Mouse (Mus musculus) heart, adult 8-10 months (tissue): ENCODE measurements at regions not wholly inside any gene's neighbourhood (a gene's known extent, or its start where the extent isn't known, plus 50 kb on each side); places are given as distances from the start of the nearest gene placed in this dataset.
"Not testable (repeated sequence)": the region's sequence is repeated elsewhere in the genome, so short reads cannot be mapped to it uniquely, and the experiment has no call there.

Experiments used
- DNase-seq: peaks from one replicate; pipeline ENCODE4 v3.0.0; 2022; ENCODE audit warnings: low spot score

DNA sequence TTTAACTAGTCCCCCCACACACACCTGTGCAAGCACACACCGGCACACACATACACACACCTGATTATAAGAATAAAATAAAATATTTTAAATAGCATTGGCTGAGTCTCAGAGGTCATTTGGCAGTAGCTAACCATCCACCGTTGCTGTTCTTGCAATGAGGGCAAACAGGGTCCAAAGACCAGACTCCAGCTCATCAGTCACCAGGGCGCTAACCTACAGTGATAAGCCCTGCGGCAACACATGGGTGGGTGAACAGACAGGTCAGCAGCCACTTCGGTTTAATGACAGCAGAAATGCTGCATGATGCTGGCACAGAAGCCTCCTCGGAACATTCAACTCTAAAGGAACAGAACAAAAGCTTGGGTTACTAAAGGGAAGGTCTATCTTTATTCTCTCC is 54.9 kb downstream of the Tas2r134 start:
- DNase-seq: no peak

DNA sequence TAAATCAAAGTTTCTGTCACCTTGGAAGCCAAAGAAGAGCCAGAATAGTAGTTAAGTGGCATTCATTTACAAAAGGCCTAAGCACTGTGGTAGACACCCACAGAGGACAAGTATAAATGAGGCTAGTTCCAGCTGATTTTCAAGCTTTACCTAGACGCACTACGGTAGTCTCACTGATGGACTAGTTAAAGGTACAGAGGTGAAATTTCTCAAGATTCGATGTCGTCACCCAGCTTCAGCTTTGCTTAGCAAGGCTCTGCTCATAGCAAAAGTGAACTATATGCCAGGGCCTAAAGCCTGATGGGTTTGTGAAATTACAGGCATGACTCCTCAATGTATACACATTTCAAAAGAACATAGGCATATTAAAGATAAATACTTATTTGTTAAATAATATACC is 55.4 kb downstream of the Tas2r134 start:
- DNase-seq: no peak

DNA sequence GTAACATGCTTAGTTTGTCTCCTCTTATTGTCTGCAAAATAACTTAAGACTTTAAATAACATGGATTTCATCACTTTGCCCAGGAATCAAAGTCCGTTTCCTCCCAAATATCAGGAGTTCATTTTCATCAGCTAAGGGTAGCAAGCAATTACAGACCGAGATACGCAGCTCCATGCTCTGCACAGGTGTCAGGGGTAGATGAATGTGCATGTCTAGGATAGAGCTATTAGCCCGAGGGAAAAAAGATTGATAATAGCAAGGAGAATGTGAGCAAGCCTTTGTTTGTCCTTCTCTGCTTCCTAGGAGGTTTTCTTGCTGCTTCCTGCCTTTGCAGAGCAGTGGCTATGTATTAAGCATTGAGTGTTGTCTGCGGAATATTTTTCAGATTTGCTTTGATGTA is 77.8 kb downstream of the Tas2r134 start:
- DNase-seq: no peak

DNA sequence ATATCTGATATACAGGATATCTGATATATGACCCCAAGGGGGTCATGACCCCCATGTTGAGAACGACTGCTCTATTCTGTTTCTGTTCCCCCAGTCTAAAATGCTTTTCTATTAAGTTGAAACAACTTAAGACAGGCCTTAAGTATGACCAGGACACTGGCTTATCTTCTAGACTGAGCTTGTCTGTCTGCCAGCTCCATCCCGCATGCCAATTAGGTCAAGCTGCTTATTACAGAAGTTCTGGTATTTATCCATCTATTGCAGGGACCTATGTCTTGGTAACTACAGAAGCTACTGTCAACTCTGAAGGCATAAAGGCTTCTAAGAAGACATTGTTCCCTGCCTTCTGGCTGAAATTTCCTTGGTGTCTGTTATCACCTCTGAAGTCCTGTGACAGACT is 81.4 kb downstream of the Tas2r134 start:
- peak; percentile 25 for DNase-seq

DNA sequence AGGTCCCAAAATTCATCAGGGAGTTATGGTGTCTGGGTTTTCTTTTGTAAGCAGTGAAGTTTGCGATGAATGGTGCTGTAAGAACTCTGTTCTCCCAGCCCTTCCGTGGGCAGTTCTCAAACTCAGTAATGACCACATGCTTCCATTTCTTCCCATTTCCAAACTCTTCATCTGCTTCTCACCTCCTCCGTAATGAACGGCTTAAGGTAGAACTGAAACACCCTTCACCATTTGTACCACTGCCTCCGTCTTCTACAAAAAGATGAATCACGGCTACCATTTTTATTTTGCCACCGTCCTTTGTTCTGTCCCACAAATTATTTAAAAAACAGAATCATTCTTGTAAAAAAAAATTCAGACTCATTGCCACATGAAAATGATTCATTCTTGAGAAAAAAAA is 85.3 kb downstream of the Tas2r134 start:
- no peak for DNase-seq

DNA sequence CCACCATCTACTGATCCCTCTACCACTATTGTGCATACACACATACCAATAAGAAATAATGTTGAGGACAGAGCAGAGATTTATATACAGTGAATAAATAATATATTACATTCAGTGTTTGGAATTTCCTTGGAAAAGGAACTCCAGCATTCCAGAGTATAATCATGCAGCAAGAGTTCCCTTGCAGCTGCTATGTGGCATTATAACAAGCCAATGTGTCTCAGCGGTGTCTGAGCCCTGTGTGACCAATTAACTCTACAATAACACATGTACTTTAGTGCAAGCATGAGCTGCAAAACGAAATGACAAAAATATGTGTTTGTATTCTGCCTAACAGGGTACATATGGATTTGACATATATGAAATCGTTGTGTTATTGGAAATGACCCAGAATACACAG is 103.5 kb downstream of the Tas2r134 start:
- no peak for DNase-seq

DNA sequence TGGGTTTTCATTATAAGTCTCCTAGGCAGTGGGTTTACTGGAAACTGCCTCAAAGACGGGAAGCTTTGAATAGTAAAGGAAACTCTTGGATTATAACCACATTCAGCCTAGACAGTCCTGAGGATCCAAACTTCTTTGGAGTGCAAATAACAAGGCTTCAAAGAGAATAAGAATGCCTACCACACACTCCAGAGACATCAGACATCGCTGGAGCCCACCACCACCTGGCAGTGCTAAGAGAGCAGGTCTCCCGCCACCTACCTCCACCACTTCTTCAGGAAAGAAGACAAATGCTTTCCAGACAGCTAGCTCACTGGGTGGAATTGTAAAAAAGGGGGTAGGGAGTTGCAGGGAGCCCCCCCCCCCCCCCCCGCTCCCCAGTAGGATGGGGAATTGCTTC is 104.4 kb downstream of the Tas2r134 start:
- DNase-seq: no peak

DNA sequence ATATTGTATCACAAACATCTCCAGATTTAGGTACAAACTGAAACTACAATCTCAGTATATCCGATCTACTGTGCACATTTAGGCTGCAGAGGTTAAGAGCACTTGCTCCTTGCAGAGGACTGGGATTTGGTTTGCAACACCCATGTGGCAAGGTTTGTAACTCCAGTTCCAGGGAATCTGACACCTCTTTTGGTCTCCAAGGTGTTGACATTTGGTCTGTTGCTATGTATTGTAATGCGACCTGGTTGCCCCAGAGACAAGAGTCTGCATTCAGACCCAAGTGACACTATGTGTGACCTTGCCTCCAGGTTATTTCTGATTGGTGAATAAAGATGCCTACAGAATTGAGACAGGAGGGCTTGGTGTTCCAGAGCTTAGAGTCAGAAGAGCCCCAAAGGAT is 105.0 kb downstream of the Tas2r134 start:
- no peak for DNase-seq

DNA sequence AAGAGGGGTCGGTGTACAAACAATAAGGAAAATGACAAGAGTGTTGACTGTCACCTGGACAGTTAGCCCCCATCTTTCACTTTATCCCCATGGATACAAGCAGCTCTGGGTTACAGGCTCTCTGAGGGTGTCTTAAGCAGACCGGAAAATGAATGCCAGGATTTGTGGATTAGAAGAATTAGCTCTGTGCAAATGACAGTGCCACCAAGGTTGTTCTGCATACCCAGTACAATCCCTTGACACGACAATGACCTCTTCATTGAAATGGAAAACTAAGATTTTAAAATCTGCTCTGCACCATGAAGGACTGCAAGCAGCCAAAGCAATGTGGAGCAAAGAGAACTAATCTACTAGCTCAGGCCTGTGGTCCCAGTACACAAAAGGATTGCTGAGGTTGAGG is 105.9 kb downstream of the Tas2r134 start:
- no peak for DNase-seq

DNA sequence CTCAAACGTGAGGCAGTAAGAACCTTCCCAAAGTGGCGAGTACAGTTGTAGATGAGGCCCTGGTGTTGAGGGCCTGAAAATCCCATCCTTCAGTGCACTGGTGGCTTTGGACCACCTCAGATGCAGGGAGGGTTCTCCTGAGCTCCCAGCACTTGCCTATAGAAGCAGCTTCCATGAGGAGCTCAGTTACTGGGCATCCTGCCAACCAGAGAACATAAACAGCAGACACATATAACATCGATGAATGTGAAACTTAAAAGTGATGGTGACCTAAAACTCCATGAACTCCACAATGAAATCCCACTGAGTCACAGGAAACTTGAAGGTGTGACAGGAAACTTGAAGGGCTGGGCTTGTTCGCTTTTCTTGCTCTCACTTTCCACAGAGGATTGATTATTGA is 109.1 kb downstream of the Tas2r134 start:
- DNase-seq: no peak

DNA sequence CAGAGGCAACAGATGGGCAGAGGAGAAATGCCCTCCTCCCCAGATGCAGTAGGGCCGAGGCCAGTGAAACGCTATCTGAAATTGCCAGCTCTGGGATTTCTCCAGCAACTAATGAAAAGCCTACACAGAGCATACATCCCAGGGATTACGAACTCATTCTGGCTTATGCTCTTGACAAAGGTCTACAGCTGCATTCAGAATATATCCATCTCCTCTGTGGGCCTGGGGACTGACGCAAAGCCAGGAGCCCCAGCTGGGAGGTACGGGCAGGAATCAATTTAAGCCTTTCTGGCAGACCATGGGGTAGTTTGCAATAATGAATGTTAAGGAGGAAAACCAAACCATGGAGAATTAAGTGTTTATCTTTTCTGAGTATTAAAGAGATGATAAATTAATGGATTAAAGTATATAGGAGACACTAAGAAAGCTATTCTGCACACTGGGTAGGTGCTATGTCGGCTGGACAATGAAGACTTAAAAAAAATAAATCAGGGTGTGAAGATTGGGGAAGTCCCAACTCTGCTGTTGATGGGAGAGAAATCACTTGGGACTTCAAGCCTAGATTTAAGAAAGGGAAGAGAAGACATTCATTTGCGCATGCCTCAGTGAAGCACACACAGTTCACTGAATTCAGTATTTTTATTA is 120.5 kb downstream of the Tas2r134 start:
- DNase-seq: no peak

DNA sequence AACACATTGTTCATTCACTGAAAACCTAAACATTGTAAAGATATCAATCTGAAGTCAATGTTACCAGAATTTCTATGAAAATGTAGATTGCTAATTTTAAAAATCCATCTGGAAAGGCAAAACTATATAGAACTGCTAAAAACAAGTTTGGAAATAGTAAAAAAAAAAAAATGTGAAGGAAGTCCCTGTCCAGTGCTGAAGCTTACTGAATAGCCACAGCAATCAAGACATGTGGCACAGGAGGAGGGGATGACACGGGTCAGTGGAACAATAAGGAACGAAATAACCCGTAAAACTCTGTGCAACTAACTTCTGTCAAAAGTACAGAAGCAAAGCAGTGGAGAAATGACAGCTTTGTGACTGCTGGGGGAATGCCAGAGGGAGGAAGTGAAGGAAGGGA is 121.9 kb downstream of the Tas2r134 start:
- DNase-seq: no peak

DNA sequence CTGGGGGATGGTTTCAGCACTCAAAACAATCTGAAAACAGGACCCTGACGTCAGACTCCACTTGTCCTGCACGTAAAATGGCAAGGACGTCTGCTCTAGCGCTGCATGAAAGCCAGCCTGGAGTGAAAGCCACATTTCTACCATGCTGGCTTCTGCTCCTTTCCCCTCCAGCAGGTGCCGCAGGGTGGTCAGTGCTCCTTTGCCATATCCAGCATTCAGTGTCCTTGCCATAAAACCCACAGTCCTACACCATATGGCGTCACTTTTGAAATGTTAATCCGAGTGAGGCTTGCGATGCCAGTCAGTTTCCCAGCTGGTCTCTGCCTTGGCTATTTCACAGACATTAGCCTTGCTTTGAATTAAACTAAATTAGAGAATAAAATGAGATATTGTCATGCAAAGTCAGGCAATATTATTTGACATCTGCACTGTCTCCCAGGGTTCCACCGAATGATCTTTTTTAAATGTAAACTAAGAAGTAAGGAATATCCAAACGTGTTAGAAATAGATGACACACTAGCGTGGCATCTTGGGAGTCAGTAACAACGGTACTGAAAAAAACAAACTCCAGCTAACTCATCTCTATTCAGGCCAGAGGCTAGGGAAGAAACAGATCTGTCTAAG is 125.7 kb downstream of the Tas2r134 start:
- no peak for DNase-seq

DNA sequence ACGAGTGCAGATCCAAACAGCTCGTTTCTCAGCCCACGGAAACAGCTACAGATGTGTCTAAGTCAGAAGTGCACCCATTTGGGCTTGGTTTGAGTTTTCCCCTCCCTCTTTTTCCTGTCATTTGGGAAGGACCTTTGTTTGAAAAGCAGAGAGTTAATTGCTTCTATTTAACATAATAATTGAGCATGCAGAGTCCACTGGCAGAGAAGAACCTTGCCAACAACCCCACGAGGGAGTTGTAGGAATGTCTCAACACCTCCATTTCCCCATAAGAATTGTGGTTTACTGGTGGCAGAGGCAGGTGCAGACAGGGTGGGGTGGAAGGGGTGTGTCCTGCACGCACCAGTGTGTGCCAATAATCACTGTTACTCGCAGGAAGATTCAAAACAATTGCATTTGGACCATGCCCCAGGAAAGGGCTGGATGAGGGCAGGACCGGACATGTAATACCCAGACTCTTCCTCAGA is 126.3 kb downstream of the Tas2r134 start:
- DNase-seq: no peak

DNA sequence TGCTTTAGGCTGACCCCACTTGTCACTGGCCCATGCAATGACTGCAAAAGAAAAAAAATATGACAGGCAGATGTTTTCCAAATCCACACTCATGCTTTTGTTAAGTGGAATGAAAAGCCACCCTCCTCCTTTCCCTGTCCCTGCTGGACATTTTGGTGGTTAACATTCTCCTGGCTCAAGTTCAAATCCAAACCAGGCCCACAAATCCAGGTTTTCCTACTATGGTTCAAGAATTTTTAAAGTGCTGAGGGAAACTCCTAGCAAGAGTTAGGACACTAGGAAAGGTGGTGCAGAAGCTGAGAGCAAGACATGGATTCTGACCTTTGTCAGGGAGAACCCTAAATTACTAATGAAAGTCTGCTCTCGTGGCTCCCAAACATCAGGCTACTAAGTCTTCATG is 130.1 kb downstream of the Tas2r134 start:
- no peak for DNase-seq

DNA sequence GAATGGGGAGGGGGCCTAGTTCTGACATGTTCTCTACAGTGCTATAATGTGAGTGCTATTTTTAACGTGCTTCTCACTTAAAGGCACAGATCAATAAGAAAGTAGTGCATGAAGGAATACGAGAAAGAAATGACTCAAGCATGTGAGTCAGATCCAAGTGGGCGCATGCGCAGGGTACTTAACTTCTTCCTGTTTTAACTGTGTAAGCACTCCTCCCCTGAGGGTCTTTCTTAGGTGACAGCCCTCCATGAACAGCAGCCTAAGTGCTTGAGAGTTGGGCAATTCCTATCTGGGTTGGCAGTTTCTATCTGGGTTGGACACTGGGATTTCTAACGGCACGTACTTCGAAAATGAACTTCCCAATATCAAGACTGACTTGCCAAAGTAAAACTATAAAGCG is 130.8 kb downstream of the Tas2r134 start:
- no peak for DNase-seq

DNA sequence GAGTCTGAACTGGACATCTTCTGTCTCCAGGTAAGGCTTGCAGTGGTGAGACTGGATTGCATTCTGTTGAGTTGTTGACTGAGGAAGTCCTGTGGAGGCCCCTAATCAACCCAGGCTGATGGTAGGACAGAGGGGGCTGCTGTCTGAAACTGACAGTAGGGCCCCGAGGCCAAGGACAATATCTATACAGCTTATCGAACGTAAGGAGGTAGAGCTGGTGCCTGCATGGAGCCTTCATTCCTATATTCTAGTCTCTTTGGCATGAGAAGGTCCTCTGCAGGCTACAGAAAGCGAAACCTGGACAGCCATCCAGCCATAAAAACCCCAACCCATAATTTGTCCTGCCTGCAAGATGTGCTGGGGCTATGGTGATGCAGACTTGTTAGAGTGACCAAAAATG is 135.6 kb downstream of the Tas2r134 start:
- DNase-seq: no peak

DNA sequence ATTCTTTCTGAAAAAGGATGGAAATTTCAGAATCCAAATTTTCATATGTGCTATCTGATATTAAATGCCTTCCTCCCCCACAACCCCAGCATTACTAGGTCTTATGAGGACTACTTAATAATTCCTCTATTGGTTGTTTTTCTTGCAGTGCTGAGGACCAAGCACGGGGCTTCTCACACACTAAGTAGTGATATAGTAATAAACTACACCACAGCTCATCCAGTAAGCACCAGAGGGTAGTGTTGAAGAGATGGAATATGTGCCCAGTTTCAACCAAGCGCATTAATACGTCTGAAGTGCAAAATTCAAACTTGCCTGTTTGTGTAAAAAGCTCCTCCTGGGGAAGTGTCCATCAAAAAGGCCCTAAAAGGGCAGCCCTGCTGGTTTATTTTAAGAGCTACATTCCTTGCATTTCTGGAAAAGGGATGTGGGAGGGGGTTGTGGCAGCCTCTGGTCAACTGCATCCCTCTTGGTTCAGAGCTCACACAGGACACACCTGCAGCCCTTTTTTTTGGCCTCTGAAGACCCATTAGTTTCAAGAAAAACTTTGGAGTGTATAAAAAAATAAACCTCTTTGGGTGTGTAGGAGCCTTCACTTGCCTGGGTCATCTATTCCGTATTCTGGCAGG is 140.3 kb downstream of the Tas2r134 start:
- no peak for DNase-seq

DNA sequence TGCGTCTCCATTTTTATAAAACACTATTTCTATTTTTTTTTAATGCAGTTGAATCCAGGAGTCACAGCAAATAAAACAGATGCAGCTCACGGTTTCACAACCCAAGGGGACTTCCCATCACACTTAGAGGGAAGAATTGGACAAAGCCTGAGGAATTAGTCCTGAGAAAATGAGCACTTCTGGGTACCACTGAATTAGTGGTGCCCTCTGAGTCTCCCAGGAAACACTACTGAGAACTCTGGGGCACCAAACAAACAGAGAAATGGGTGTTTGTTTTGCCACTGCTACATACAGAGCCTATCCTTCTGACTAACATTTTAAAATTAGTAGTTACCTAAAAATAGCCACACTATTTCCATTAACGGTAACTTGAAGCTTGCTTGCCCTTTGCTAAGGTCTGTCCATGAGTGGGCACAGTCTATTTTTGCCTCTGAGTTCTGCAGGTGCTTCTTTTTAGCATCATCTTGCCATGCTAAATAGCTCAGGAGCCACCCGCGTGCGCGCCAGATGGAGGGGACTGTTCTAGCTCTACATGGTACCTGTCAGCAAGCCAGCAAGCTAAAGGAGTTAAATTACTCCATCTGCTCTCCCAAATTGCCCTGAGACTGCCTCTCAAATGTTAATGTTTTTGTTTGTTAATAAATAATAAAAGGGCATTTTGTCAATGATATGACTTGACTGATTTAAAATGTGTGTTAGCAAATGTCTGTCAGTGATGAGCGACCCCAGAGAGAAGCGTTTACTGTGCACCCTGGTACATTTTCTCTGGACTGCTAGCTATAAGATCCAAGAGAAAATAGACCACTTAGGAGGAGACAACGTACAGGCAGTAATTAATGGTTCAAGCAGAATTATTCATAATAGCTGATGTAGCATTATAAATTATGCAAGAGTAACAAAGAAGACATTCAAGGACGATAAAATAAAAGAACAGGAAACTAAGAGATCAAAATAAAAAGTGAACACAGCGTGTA is 141.3 kb downstream of the Tas2r134 start:
- no peak for DNase-seq

DNA sequence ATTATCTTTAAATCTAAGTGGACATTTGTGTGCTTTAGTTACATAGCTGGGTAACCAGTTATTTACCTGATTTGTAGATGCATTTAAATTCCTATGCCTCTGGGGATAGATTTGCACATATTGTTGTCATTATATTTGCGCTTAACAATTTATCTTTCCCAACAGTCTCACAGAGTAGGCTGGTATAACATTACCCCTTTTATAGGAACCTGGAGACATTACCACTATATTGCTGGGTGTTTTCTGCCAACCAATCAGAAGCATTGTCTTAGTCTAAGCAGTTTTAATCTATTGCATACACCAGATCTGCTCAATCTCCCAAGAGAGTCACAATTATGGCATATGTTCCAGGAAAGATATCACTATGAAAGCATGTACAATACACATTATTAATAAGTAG is 149.8 kb downstream of the Rbm43 start:
- no peak for DNase-seq

DNA sequence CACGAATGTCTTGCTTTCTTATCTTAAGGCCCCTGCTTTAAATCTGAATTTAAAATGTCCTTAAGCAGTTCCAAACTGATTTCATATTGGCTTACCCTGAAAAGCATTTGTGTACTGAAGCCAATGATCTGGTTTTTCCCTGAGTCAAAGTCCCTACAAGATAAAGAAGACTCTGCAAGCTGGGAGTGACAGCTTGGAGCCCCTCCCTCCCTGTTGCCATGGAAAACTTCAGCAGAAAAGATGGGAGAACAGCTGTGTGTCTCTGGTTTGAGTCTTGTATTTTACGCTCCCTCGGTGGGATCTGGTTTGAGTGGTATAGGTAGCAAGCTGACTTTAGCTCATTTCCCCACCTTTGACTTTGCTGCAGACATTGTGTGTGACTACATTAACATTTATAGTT is 146.1 kb downstream of the Rbm43 start:
- no peak for DNase-seq

DNA sequence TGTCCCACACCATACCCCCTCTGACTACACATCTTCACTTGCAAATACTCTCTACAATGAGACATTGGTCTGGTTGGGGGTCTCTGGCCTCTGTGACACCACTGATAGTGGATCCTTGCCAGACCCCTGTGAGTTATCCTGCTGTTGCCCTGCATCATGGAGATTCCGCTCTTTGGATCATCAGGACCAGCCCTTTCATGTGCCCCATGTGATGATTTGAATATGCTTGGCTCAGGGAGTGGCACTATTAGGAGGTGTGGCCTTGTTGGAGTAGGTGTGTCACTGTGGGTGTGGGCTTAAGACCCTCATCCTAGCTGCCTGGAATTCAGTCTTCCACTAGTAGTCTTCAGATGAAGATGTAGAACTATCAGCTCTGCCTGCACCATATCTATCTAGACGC is 141.7 kb downstream of the Rbm43 start:
- DNase-seq: not testable (repeated sequence)
